Mouse (Mus musculus) right cerebral cortex, postnatal 25 days (tissue): Measurements from ENCODE around the gene Tbl3.

Experiments
- DNase-seq: peaks from one replicate; pipeline ENCODE4 v3.0.0; 2022

Tbl3 gene

GRCm38 (mm10) chr17:24706982-24707800 is at the start of gene Tbl3:
Gene Tbl3, minus strand, starts transcription at chr17:24707660.
- peak; percentile 96 for DNase-seq

GRCm38 (mm10) chr17:24752415-24753394 is 45.2 kb upstream of the Tbl3 start, which contains the start of gene Hs3st6:
Gene Hs3st6, plus strand, starts transcription at chr17:24752988.
- no peak for DNase-seq

GRCm38 (mm10) chr17:24751528-24751927 is 44.1 kb upstream of the Tbl3 start:
- no peak for DNase-seq

GRCm38 (mm10) chr17:24746986-24747385 is 39.5 kb upstream of the Tbl3 start:
- DNase-seq, result no peak

DNA sequence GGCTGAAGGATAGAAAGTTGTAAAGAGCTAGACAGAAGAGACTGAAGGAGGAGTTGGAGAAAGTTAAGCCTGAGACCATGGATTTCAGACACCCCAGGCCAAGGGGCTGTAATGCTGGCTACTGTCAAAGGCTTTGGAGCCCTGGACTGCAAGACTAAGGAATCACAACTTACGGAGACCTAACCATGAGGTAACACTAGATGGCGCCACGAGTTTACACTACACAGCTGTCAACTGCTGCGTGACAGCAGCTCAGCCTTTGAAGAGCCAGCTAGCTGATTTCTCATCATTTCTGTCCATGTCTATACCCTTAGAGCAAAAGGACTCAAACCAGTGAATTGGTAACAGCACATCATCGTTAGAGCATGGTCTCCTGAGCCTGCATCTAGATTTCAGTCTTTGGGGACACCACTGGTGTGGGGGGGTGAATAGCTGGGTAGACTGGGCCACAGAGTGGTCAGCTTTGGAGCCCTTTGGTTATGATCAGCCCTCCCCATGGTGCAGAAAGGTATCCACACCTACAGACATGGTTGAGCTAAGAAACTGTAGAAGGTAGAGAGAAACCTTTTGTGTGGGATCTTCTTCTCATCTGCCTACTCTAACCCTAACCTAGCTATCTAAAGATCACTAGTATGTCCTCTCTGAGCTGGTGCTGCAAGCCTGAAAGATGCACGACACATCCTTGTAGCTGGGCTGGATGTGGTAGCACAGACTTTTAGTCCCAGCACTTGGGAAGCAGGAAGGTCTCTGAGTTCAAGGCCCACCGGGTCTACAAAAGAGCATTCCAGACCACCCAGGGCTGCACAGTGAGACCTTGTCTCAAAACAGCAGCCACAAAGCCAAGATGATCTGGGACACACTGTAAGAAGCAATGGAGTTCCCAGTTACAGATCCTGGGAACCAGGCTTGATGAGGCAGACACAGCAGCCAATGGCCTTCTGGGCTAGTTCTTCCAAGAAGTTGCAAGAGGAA is 38.4 kb upstream of the Tbl3 start:
- DNase-seq, result peak; percentile 75

DNA sequence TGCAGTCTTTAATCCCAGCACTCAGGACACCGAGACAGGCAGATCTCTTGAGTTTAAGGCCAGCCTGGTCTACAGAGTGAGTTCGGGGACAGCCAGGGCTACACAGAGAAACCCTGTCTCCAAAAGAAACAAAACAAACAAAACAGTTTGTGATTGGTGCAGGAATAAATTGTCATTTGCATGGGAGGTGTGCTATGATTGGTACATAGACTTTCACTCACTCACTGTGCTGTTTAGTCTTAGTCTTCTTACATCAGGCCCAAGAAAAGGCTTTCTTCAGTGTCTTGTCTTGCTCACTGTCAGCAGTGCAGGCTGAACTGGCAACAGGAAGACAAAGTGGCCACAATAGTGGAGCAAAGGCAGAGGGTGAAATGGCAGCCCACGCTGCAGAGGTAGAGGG is 36.9 kb upstream of the Tbl3 start:
- no peak for DNase-seq

- no peak for DNase-seq
These were observed 36.4 kb upstream of the Tbl3 start for GRCm38 (mm10) chr17:24743896-24744295.

GRCm38 (mm10) chr17:24742307-24742706 is 34.8 kb upstream of the Tbl3 start:
- no peak for DNase-seq

DNA sequence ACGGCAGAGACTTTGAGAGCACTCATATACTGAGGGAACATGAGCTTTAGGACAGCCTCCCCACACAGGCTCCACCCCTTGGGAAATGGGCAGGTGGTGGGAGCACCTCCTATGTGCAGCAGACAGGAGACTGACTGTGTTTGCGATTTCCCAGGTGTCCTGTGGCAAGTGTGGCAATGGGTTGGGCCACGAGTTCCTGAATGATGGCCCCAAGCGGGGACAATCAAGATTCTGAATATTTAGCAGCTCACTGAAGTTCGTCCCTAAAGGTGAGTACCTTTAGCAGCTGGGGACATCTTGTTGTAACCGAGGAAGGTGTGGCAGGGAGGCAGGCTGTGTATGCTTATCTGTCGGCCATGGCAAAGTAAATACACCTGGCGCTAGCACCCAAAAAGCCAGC is 32.5 kb upstream of the Tbl3 start:
- DNase-seq, result no peak

DNA sequence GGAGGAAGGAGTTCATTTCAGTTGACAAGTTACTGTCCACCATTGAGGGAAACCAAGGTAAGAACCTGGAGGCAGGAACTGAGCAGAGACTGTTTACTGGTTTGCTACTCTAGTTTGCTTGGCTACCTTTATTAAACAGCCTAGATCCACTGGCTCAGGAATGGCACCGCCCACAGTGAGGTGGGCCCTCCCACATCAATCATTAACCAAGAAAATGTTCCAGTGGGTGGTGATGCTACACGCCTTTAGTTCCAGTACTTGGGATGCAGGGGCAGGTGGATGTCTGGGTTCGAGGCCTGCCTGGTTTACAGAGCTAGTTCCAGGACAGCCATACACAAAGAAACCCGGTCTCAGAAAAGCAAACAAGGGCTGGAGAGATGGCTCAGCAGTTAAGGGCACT is 30.8 kb upstream of the Tbl3 start:
- DNase-seq, result no peak

- no peak for DNase-seq
These were observed 29.8 kb upstream of the Tbl3 start for GRCm38 (mm10) chr17:24737135-24737810.

DNA sequence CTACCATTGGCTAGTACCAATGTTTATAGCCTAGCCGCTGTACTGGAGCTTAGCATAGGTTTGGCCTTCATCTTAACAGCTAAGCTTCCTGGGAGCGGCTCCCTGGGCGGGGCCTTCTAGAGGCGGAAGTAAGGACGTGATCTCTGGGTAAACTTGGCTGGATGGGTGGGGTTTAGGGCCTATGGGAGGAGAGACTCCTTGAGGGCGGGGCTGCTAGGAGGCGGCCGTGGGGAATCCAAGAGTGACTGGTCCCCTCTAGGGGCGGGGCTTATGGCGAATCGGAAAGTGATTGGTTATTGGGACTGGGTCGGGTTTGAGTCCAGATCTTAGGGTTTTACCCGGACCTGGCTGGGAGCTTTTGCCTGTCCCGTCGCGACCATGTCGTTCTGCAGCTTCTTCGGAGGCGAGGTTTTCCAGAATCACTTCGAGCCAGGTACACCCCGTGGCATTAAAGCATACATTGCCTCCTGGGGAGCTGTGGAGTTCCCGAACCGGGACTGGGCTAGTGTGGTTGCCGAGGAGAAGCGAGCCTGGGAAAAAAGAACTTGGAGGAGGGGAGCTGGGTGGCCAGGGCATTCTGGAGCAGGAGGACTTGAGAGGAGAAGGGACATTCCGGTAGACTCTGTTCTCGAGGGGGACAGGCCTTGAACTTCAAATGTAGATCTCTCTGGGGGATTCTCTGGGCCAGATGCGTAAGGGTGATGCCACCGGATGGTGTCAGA is 29.0 kb upstream of the Tbl3 start, which contains the start of gene Msrb1:
Gene Msrb1 (plus strand): TSS at position 313 of the 722 bp plus-strand sequence.
- DNase-seq, result peak; percentile 89

DNA sequence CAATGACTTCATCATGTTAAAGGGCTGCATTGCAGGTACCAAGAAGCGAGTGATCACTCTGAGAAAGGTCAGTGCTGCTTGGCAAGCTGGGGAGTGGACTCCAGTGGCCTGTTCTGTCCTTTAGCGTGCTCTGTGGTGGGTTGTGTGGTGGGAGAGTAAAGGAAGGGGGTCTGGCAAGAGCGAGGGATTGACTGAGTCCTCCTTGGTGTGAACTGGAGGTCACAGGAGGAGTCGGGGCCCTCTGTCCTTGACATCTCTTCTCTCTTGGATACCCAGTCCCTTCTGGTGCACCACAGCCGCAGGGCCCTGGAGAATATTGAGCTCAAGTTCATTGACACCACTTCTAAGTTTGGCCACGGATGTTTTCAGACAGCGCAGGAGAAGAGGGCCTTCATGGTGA is 28.0 kb upstream of the Tbl3 start:
- no peak for DNase-seq

- no peak for DNase-seq
These were observed 27.1 kb upstream of the Tbl3 start for GRCm38 (mm10) chr17:24734513-24734912.

- no peak for DNase-seq
These were observed 26.1 kb upstream of the Tbl3 start for GRCm38 (mm10) chr17:24733434-24734050.

DNA sequence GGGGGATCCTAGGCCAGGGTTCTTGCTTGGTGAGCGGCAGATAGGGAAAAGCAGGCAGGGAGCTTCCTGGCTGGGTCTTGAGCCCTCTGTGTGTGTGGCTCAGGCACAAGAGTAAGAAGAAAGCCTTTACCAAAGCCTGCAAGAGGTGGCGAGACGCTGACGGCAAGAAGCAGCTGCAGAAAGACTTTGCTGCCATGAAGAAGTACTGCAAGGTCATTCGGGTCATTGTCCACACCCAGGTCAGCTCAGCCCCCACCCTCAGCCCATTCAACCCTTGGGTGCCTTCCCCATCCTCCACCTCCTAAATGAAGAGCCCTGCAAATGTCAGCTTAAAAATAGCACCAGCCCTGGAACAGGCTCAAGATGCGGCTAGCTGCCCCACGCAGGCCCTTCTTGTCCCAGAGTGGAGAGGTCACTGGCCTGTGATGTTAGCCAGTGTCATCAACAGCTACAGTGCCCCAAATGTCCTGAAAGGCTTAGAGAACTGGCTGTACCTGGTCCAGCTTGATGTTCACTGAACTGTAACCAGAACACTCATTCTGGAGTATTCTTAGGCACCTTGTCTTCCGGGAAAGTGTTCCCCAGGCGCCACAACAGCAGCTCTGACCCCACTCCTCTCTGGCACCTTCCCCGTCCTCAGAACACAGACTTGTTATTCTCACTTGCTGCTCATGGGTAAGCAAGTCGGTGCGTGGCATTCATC is 24.9 kb upstream of the Tbl3 start:
- DNase-seq, result no peak

DNA sequence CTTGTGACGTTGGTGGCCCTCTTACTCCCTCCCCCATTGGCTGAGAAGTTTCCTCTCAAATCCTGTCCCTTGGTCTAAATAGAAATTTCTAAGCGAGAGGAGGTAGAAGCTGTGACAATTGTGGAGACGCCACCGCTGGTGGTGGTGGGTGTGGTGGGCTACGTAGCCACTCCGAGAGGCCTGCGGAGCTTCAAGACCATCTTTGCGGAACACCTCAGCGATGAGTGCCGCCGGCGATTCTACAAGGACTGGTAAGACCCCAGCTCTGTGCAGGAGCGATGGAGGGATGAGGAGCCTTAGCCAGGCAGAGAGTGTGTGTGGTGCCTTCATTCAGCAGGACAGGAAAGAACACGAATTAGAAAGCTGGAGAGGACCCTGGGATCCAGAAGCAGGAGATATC is 23.3 kb upstream of the Tbl3 start:
- DNase-seq, result no peak

- no peak for DNase-seq
These were observed 21.6 kb upstream of the Tbl3 start for GRCm38 (mm10) chr17:24729067-24729466.

DNA sequence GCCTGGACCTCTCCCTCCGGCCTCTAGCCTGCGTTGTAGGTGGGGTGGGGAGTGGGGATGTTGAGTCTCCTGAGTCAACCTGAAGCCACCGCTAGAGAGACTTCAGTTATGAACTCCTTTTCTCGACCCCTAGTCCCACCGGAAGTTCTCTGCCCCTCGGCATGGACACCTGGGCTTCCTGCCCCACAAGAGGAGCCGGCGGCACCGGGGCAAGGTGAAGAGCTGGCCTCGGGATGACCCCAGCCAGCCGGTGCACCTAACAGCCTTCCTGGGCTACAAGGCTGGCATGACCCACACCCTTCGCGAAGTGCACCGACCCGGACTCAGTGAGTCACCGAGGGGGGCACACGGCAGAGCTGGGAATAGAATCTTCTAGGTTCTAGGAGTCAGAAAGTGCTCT is 20.7 kb upstream of the Tbl3 start:
- DNase-seq, result no peak

DNA sequence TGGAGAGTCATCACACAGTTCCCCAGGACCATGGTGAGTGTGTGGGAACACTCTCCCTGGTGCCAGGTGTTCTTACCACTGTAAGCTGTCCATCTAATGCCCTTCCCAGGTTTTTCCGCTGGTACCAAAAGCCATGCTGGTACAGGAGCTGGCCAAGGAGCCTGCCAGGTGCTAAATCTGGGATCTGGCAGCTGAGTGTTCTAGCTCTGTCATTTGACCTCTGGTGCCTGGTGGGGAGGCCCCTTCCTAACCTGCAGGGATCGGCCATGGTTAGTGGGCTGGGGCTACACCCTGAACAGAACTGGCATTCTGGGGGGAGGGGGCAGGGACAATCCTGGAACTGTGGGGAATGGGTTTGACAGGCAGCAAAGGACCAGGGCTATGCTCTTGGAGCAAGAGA is 20.2 kb upstream of the Tbl3 start, which contains the start of gene Rpl3l:
Gene Rpl3l (plus strand): TSS at position 203 of the 400 bp plus-strand sequence.
- no peak for DNase-seq
